Mouse (Mus musculus): ENCODE measurements around the gene Clec4e.
"Not testable (repeated sequence)": the region's sequence is repeated elsewhere in the genome, so short reads cannot be mapped to it uniquely, and the experiment has no call there.

Clec4e gene

DNA sequence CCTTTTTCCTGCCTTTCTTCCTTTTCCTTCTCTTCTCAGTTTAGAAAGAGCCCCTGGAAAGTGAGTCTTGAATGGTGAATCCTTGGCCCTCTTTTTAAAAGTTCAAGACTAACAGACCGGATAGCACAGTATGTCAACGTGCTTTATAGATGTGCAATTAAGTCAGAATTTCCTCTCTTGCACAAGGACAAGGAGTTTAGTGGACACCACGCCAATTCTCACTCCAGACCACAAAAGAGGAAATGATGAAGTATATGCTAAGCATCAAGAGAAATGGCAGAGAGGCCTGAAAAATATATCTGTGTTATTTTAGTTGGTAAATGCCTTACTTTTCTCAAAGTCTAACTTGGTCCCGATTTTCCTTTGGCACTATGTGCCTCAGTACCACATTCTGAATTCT, at the start of gene Clec4e:
Clec4e (minus strand) TSS at position 118 of the 400 bp plus-strand sequence.
- no peak for DNase-seq (ENCODE audit: low read depth, low spot score)

DNA sequence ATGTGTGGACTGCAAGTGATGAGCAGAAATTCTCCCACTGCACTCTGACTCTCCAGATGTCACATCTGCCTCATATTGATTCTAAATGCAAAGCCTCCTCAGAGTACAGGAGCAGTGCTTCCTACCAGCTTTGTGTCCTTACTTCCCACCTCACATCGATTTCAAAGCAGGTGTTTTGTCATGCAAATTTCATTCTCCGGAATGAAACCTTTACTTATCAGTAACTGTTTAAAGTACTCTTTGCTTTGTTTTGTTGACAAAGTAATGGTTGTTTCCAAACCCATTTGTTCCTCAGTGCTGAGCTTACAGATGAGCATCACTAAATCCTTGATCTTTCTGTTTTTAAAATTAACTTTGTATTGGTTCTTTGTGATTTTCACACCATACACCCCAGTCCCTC, 42.8 kb upstream of the Clec4e start:
- DNase-seq (ENCODE audit: low read depth, low spot score), result no peak

DNA sequence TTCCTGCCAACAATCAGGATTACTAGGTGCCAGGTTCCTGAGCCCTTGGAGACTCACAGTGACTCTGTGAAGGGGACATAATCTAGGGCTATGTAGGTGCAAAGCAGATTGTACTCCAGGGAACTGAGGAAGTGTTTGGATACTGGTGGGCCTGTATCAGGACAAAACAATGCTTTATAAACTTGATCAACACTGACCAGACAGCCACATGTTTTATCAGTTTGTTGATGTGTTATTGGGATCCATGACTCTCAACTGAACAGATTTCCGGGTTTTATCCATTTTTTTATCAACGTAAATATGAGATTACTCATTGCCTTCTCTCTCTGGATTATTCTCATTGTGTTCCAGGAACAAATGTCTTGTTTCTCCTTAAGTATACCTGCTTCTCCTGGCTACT, 18.4 kb upstream of the Clec4e start, which contains the start of gene Vmn2r19:
Vmn2r19 (plus strand) TSS at position 301 of the 400 bp plus-strand sequence.
- no peak for DNase-seq (ENCODE audit: low read depth, low spot score)

DNA sequence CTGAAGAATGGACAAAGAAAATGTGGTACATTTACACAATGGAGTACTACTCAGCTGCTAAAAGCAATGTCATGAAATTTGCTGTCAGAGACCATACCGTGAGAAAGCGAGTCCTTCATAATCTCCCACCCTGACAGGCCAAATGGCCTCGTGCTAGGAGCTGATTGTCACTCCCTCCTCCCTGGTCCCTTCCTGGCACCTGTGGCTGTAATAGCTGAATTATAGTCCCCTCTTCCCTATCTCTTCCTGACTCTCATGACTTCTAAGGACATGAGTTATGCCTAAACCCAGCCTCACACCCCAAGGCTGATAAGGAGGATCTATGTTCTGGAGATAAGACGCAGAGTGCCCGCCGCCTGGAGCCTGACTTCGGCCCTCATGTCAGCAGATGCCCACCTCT, 16.6 kb upstream of the Clec4e start:
- DNase-seq (ENCODE audit: low read depth, low spot score), result not testable (repeated sequence)

DNA sequence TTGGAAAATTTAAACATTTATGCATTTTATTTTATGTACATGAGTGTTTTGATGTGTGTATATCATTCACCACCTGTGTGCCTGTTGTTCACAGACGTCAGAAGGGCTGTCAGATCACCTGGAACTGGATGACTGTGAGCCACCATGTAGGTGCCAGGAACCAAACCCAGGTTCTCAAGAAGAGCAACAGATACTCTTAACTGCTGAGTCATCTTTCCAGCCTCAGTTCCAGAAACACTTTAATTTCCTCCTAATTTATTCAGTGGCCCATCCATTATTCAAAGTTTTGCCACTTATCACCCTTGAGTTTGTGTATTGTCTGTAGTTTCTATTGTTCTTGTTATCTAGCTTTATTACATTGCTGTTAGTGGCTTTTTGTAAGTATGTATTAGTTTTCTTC, 7.0 kb upstream of the Clec4e start:
- peak; percentile 61 for DNase-seq (ENCODE audit: low read depth, low spot score)

DNA sequence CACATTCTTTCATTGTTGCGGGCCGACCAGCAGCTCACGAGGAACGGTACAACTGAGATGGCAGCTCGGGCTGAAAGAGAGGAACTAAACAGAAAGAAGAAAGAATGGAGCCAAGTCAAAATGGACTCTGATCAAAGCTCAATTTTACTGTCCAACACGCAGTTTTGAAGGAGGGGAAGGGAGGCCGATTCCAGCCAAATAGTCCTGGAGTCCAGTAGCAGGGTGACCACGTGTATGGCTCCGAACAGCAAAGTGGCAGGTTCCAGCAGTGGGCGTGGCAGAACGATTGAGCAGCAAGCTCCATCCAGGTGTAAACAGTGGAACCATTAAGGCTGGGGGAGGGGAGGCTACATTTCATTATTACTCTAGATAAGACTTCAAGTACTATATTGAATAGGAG, 3.8 kb upstream of the Clec4e start:
- not testable (repeated sequence) for DNase-seq (ENCODE audit: low read depth, low spot score)

DNA sequence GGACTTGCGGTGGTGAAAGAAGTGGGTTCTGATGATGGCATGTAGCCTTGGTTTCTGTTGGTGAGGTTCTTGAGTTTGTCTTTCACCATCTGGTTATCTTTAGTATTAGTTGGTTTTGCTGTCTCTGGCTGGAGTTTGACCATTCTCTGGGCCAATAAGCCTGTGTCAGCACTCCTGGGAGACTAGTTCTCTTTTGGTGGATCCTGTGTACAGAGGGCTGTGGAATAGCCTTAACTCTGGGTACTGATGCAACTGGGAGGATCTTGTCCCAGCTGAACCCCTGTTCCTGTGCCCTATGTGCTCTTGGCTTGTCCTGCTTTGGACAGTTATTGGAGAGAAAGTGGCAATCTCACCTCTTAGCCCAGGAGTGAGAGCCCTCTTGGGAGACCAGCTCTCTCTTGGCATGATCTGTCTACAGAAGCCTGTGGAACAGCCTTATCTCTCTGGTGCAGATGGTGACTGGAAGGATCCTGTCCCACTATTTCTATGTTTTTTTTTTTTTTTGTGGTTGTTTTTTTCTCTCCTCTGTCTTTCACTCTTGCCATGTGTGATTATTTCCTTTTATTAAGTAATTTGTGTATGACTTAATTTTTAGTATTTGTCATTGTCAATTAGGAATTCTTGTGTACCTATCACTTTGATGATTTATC, 3.2 kb upstream of the Clec4e start:
- peak; percentile 81 for DNase-seq (ENCODE audit: low read depth, low spot score)

DNA sequence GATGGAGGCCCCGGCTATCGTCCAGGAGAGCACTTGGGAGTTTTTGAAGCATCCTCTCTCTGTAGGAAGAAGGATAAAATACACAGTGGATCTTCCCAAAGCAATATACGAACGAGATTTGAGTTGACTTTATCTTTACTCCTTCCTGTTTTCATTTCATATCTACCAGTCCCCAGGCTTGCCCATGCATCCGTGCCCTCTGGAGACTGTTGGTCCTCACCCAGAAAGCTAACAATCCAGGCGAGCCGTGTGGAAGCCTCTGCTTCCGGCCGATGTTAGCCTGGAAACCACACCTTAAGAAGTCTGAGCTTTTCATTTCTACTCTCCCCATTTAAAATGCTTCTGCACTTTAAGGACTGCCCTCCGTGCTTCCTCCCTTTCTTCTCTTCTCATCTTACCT, 739 bp downstream of the Clec4e start:
- DNase-seq (ENCODE audit: low read depth, low spot score), result no peak

DNA sequence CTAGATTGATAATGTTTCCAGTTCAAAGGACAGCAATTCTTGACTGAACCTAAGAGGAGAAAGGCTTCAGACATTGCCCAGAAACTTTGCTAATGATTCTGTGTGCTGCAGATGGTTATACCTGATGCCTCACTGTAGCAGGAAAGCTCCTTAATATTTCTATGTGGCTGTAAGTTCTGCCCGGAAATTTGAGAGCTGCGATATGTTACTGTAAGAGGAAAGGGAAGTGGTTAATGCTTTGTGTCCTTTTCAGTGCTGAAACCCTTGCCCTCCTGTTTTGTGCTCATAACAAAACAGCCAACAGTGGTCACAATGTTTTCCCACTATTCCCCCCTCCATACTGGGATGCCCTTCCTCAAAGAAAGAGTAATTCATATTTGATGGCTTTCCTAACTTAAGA, 3.4 kb downstream of the Clec4e start:
- no peak for DNase-seq (ENCODE audit: low read depth, low spot score)

DNA sequence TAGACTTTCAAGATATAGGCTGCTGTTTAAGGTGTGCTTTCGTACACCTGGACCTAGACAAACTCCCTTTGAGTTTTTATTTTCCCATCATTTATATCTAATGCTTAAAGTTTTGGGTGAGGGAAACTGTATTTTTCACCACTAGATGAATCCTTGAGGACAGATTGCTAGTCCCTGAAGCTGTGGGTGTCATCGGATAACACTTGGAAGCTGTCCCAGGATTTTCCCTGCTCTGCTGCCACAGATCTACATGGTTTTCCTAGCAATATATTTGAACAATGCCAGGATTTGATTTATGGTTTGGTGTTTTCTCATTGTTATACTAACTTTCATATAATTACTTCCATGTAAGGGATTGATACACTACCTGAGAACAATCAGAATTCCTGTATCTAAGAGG, 10.2 kb downstream of the Clec4e start:
- no peak for DNase-seq (ENCODE audit: low read depth, low spot score)

DNA sequence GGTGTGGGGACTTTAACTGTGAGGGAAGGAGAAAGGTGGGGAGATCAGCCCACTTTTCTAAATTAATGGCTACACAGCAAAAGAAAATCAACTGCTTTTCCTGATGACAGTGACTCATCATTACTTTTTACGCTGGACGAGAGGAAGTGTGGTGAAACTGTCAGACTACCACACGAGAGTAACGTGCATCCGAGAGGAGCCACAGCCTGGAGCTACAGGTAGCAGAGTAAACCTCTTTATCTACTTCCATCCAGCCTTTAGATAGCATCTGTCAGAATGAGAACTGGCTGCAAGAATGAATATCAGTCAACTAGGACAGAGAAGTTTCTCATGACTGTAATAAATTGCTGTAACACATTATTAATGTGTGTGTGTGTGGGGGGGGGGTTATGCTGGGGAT, 22.7 kb downstream of the Clec4e start:
- no peak for DNase-seq (ENCODE audit: low read depth, low spot score)

DNA sequence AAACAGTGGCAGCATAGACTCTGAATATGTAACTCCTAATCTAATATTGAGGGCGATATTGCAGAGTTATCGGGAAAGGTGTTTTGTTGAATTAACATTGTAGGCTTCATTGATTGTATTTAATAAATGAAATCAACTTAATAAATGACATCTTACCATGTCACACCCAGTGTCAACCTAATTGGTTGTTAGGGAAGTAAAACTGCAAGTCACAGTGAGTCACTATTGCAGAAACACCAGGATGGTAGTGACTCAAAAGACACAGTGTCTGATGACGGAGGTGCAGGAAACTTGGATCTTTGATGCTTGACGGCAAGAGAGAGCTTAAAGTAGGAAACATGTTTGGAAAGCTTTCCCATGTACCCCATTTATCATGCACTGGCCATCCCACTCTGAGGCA, 23.9 kb downstream of the Clec4e start:
- DNase-seq (ENCODE audit: low read depth, low spot score), result peak; percentile 48

DNA sequence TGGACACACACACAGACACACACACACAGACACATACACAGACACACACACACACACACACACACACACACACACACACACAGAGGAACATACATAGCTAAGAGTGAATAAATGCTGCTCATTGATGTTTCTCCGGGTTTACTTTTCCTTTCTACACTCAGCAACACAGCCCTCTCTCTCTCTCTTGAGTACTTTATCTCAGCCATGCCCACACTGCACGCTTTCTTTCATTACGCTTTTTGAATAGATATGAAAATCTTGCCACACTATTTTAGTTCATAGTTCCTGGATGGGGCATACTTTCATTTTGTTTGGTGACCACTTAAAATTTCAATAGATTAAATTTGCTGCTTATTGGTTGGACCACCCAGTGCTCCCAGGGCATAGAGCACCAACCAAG, 25.5 kb downstream of the Clec4e start:
- DNase-seq (ENCODE audit: low read depth, low spot score), result no peak

DNA sequence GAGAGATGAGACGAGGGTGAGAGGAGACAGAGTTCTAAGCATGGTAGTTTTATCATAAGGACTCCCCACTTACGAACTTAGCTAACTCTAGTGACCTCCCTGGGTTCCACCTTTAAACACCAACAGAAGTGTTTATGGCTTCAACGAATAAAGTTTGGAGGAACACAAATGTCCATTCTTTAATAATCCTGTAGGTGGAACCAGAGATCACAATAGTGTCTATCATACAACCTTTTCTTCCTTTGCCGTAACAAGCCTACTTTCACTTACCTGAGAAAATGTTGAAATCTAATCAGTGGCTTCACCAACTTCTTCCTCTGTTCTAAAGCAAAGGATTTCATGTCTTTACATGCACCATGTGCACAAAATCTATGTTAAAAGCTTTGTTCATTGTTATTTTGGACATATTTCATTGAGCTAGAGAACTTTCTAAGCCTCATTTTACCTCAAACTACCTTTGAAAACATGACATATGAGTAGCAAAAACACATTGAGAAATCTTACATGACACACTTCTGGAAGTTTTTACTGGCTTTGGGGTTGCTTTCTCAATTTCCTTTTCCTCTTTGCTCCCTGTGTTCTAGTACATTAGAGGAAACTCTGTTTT, 28.0 kb downstream of the Clec4e start, which contains the start of gene Clec4d:
Clec4d (plus strand) TSS at position 557 of the 607 bp plus-strand sequence.
- DNase-seq (ENCODE audit: low read depth, low spot score), result no peak

DNA sequence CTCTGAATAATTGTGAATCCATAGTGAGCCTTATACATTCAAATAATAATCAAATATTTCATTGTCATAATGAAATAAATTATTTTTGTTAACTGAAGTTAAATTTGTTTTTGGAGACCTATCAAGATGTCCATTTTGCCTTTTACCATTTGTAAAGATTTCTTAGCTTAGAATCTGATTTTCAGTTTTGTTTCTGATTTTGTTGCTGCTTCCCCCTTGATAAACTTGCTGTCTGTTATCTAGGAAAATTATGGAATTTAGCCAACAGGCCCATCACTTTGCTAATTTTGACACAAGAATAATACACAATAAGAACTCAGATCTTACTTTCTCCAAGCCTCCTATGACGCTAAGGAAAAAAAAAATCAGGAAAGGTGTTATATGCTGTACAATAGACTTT, 28.8 kb downstream of the Clec4e start:
- no peak for DNase-seq (ENCODE audit: low read depth, low spot score)

DNA sequence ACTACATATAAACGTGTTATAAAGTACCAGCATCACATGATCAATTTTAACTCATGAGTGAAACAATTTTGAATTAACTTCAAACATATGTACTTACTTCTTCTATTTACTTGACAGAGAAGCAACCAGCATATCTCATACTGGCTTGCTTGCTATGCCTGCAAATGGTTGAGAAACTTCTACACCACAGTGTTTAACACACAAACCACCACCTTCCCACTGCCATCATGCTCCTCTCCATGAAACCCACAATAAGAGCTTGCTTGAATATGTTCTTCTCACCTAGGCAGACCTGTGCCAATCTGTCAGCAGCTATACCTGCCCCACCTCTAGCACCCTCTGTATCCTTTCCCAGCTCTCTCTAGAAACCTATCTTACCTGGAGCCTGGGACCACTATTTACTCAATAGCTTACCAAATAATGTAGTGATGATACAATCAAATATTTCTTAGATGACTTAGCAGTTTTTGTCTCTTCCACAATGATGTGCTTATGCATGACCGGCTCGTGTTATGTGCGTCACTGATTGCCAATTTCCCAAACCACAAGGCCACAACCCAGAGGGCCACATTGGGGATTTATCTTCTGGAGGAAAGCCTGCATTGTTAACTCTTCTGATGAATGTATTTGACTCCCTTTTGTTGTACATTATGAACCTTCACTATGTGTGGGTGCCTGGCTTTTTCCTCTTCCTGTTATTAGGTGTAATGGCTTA, 29.6 kb downstream of the Clec4e start:
- no peak for DNase-seq (ENCODE audit: low read depth, low spot score)

DNA sequence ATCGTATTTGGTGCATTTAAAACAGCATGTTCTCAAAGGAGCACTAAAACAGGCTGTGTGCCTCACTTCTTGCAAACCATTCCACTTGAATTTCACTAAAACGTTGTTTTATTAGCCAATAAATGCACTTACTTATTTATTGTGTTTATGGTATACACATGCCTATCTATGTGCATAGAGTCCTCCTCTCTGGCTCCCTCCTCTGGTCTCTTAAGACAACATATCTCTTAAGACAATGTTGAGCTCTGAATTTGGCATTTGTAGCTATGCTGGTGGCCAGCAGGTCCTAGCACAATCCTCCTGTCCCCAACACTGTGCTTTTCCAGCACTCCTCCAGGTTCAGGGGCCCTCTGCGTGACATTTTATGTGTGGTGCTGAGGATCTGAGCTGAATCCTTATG, 30.7 kb downstream of the Clec4e start:
- no peak for DNase-seq (ENCODE audit: low read depth, low spot score)

DNA sequence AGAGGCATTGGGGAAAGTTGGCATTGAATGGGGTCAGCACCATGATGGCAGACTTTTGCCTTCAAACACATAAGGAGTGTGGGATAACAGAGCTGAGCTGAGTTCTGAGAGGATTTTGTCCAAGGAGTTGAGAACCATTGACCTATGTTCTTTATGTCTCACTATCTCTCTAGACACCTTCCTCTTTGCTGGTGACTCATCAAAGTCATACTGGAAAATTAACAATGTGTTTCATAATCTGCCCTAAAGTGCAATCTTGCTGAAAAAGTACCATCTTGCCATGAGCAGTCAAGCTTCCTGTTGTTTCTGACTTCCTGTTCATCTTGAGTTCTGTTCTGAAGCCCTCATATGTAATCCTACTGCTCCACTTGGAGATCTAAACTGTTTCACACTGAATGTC, 36.9 kb downstream of the Clec4e start:
- no peak for DNase-seq (ENCODE audit: low read depth, low spot score)

DNA sequence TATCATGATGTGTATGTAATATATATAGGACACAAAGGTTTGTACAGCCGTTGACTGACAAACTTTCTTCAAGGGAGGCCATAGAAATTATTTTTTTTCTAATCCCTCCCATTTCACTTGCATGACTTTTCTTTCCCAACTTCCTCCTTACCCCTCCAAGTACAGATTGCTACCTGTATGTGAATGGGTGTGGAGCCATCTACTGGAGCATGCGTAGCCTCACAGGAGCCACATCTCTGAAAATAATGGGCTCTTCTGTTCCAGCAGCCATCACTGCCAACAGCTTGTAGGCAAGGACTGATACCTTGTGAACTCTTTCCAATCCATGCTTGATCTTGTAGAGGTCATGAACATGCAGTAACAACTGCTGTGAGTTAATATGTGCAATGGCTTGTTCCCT, 40.8 kb downstream of the Clec4e start:
- DNase-seq (ENCODE audit: low read depth, low spot score), result not testable (repeated sequence)

DNA sequence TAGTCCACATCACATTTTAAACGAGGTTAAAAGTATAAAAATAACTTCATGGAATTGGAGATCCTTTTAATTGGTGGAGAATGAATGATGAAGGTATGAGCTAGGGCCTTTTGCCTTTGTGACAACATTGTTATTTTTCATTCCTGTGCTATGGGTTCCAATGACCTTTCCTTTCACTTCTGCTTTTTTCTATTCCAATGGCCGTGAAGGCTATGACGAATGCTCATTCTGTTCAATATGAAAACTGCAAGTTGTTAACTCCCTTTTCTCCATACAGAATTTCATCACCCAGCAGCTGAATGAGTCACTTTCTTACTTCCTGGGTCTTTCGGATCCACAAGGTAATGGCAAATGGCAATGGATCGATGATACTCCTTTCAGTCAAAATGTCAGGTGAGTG, 45.5 kb downstream of the Clec4e start:
- DNase-seq (ENCODE audit: low read depth, low spot score), result no peak

DNA sequence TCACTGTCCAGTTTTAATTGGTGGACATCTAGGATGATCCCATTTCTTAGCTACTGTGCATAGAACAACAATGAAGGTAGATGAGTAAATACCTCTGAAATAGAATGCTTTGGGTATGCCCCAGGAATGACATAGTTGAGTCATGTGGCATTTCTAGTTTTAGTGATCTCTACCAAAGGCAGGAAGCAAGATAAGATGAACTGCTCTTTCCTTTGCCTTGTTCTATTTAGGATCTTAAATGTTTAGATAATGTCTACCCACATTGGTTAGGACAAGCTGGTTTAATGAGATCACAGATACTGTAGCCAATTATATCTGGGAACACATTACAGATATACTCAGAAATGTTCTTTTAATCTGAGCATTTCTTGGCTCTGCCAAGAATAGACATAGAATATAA, 52.1 kb downstream of the Clec4e start:
- DNase-seq (ENCODE audit: low read depth, low spot score), result no peak
